Mouse (Mus musculus): ENCODE data around the gene Gm28036. TPM values are rescaled to one million over a fixed set of nuclear protein-coding genes. Genes with fewer than 3 reads are reported as not detected.

Gm28036 gene
- polyA plus RNA-seq, 1 experiment from 2014 or later: 16.6 TPM

GRCm38 (mm10) chr2:156025482-156025881 lies 101.4 kb downstream of the Gm28036 start:
- H3K4me3 ChIP-seq (ENCODE audit: low read depth, low read length): no peak overlapping the region
- H3K4me2 ChIP-seq: no peak overlapping the region
- no peak overlapping the region for H3K9ac ChIP-seq
- H3K27ac ChIP-seq (ENCODE audit: low read depth): no peak overlapping the region
- TF ChIP-seq CTCF (IDR thresholded peaks at IDR 0.05; ENCODE audit: low read depth): no peak
- no peaks in the 10 kb centered on the region for H3K9me3 ChIP-seq (ENCODE audit: low read depth, low read length)
- ATAC-seq (ENCODE audit: insufficient read depth) (no peak), DNase-seq (no peak)
- H3K27me3 ChIP-seq (ENCODE audit: insufficient read depth, low read length): no peaks in the 10 kb centered on the region
- H3K36me3 ChIP-seq (ENCODE audit: insufficient read depth): no peaks in the 10 kb centered on the region
- H3K4me1 ChIP-seq (ENCODE audit: insufficient read depth): no peaks in the 10 kb centered on the region

Other genes starting within 250 kb of the Gm28036 start
- 52.0 and 52.9 TPM in 2 replicates for gene Uqcc1, start 196.8 kb downstream of the Gm28036 start, polyA plus RNA-seq (2014; fragmentation: Nextera tagmentation; extraction: Ambion mirVana)
- gene Gm15557, start 186.4 kb downstream of the Gm28036 start, polyA plus RNA-seq (2014; fragmentation: Nextera tagmentation; extraction: Ambion mirVana): not detected in 2 replicates
- 0.34 and 0.41 TPM in 2 replicates for gene Gdf5, start 181.7 kb downstream of the Gm28036 start, polyA plus RNA-seq (2014; fragmentation: Nextera tagmentation; extraction: Ambion mirVana)
- gene Cep250, start 170.6 kb downstream of the Gm28036 start, polyA plus RNA-seq (2014; fragmentation: Nextera tagmentation; extraction: Ambion mirVana): 23.5 and 24.6 TPM in 2 replicates
- gene 6430550D23Rik, start 119.1 kb downstream of the Gm28036 start, polyA plus RNA-seq (2014; fragmentation: Nextera tagmentation; extraction: Ambion mirVana): 0.51 and 1.9 TPM in 2 replicates
- 219 and 239 TPM in 2 replicates for gene Ergic3, start 119.0 kb downstream of the Gm28036 start, polyA plus RNA-seq (2014; fragmentation: Nextera tagmentation; extraction: Ambion mirVana)
- gene Fer1l4, start 74.1 kb downstream of the Gm28036 start, polyA plus RNA-seq (2014; fragmentation: Nextera tagmentation; extraction: Ambion mirVana): not detected in 2 replicates
- 3.2 and 3.9 TPM in 2 replicates for gene Spag4, start 61.9 kb downstream of the Gm28036 start, polyA plus RNA-seq (2014; fragmentation: Nextera tagmentation; extraction: Ambion mirVana)
- 66.7 and 70.2 TPM in 2 replicates for gene Cpne1, start 15.1 kb downstream of the Gm28036 start, polyA plus RNA-seq (2014; fragmentation: Nextera tagmentation; extraction: Ambion mirVana)
- 36.9 and 41.2 TPM in 2 replicates for gene Rbm12, start 15.1 kb downstream of the Gm28036 start, polyA plus RNA-seq (2014; fragmentation: Nextera tagmentation; extraction: Ambion mirVana)
- 396 and 414 TPM in 2 replicates for gene Romo1, start 16.9 kb upstream of the Gm28036 start, polyA plus RNA-seq (2014; fragmentation: Nextera tagmentation; extraction: Ambion mirVana)
- 37.5 and 40.9 TPM in 2 replicates for gene Nfs1, start 17.1 kb upstream of the Gm28036 start, polyA plus RNA-seq (2014; fragmentation: Nextera tagmentation; extraction: Ambion mirVana)
- gene Rbm39, start 53.1 kb upstream of the Gm28036 start, polyA plus RNA-seq (2014; fragmentation: Nextera tagmentation; extraction: Ambion mirVana): 563 and 569 TPM in 2 replicates
- gene Phf20, start 69.4 kb upstream of the Gm28036 start, polyA plus RNA-seq (2014; fragmentation: Nextera tagmentation; extraction: Ambion mirVana): 73.6 and 77.3 TPM in 2 replicates
- gene Cnbd2, start 185.2 kb upstream of the Gm28036 start, polyA plus RNA-seq (2014; fragmentation: Nextera tagmentation; extraction: Ambion mirVana): 3.5 and 3.9 TPM in 2 replicates
- gene Scand1, start 185.6 kb upstream of the Gm28036 start, polyA plus RNA-seq (2014; fragmentation: Nextera tagmentation; extraction: Ambion mirVana): 61.0 and 66.3 TPM in 2 replicates

All from lung, embryonic 14.5 days (tissue).